Mouse (Mus musculus): ENCODE results near the gene Nckap5. TPM values are rescaled to one million over a fixed set of nuclear protein-coding genes. Genes with fewer than 3 reads are reported as not detected.

Nckap5 gene
- total and polyA plus RNA-seq, 3 experiments: not detected

DNA sequence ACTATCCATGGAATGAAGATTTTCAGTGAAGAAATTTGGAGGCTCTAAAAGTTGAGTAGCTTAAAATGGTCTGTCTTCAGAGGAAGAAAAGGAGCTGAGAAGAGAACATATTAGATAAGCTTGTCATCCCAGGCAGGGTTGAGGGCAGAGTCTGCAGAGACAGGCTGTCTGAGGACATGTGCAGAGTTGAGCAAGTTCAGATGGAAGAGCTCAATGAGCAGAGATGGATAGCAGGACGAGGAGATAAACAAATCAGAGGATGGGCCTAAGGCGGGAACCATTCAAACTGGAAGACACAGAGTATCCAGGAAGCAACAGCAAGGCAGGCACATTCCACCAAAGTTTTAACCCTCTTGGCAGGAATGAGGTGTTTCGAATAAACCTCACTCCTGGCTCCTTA is 235.8 kb downstream of the Nckap5 start:
- Histone ChIP-seq H3K36me3 (replicated peaks in 1 of 2; ENCODE audit: control insufficient read depth in 1 of 2, insufficient read depth in 1 of 2, low read length in 1 of 2) (no peaks in the 10 kb centered on the region), H3K9ac (ENCODE audit: insufficient read depth, low read depth) (no peak overlapping the region), H3K4me3 (replicated peaks in 1 of 3; ENCODE audit: low read depth in 2 of 3, low read length in 2 of 3, poor library complexity in 1 of 3) (no peak overlapping the region), H3K4me1 (ENCODE audit: control insufficient read depth in 1 of 2, insufficient read depth in 2 of 2) (no peaks in the 10 kb centered on the region), H3K27ac (ENCODE audit: insufficient read depth, low read depth) (no peak overlapping the region), H3K27me3 (replicated peaks) (no peaks in the 10 kb centered on the region), H3K9me3 (replicated peaks; ENCODE audit: low read length) (peaks cover 76% of the 10 kb centered on the region), H3K79me2 (replicated peaks; ENCODE audit: control insufficient read depth, extremely low read depth, insufficient read depth, poor library complexity, severe bottlenecking) (no peaks in the 10 kb centered on the region), H3K4me2 (ENCODE audit: insufficient read depth, low read depth, poor library complexity, severe bottlenecking) (no peak overlapping the region)
- no peak for TF ChIP-seq GABPA (IDR thresholded peaks at IDR 0.05; ENCODE audit: insufficient replicate concordance, low read depth, low read length)
- no peak for TF ChIP-seq MXI1 (IDR thresholded peaks at IDR 0.05; ENCODE audit: low read depth, low read length)
- TF ChIP-seq PAX5 (IDR thresholded peaks at IDR 0.05; ENCODE audit: low read length): no peak
- TF ChIP-seq MAZ (IDR thresholded peaks at IDR 0.05; ENCODE audit: low read depth, low read length): no peak
- TF ChIP-seq CHD2 (IDR thresholded peaks at IDR 0.05; ENCODE audit: low read length): no peak
- no peak for TF ChIP-seq ELF1 (IDR thresholded peaks at IDR 0.05; ENCODE audit: low read depth, low read length)
- no peak for TF ChIP-seq NELFE (IDR thresholded peaks at IDR 0.05; ENCODE audit: low read depth, low read length)
- TF ChIP-seq HCFC1 (IDR thresholded peaks at IDR 0.05; ENCODE audit: low read depth, low read length): no peak
- no peak for TF ChIP-seq CTCF (conservative IDR thresholded peaks at IDR 0.05 in 1 of 2, IDR thresholded peaks at IDR 0.05 in 1 of 2; ENCODE audit: low read depth in 2 of 2, low read length in 2 of 2)
- no peak for TF ChIP-seq IRF4 (IDR thresholded peaks at IDR 0.05; ENCODE audit: low read depth, low read length)
- TF ChIP-seq RCOR1 (conservative IDR thresholded peaks at IDR 0.05; ENCODE audit: low read depth, low read length): no peak
- TF ChIP-seq RAD21 (IDR thresholded peaks at IDR 0.05; ENCODE audit: low read depth, low read length): no peak
- no peak for TF ChIP-seq POLR2A (IDR thresholded peaks at IDR 0.05; ENCODE audit: low read depth, low read length)
- no peak for TF ChIP-seq MEF2A (IDR thresholded peaks at IDR 0.05; ENCODE audit: borderline replicate concordance, low read depth, low read length)
- TF ChIP-seq UBTF (IDR thresholded peaks at IDR 0.05; ENCODE audit: low read depth, low read length): no peak
- no peak for TF ChIP-seq MAFK (IDR thresholded peaks at IDR 0.05; ENCODE audit: insufficient replicate concordance, low read length)
- in situ Hi-C loops (cut with MboI; ENCODE audit: low pct_ligation_motif_present, low pct_unique_long_range_greater_than_20kb, low sequenced_read_pairs): no loop called here
- no peak for DNase-seq (ENCODE audit: extremely low read depth)
- dilution Hi-C loops (cut with MboI; ENCODE audit: extremely low pct_ligation_motif_present, extremely low pct_unique_long_range_greater_than_20kb, low sequenced_read_pairs): no loop called here

DNA sequence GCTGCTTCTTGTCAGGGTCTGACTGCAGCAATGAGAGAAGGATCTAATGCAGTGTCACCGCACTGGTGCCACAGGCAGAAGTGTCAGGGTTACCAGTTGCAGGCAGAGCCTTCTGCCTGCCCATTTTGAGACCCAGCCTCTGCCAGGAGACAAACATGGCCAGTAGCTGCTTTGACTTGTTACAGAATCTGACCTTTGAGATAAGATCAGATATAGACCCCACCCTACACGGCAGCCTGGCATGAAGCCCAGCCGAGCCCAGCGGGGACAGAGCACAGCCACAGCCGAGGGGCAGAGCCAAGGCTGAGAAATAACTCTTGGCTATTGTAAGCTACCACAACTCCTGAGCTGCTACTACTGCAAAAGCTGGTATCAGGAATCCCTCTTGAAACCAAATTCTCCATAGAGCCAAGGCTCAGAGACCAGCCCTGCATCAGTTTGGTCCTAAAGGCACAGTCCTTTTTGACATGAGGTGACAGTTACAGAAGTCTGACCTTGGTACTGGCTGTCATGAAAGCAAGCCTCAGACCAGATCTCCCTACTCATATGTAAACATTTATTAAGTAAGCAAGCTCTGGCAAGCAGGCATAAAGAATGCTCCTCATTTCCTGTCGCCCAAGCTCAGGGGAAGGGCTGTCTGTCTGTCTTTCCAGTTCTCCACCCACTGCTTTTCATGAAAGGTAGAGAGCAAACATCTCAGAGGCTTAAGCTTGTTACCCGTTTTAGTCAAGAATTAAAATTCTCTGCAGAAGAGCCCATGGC is 237.4 kb downstream of the Nckap5 start:
- Histone ChIP-seq H3K27me3 (replicated peaks) (no peaks in the 10 kb centered on the region), H3K4me2 (ENCODE audit: insufficient read depth, low read depth, poor library complexity, severe bottlenecking) (no peak overlapping the region), H3K9me3 (replicated peaks; ENCODE audit: low read length) (peaks cover 80% of the 10 kb centered on the region), H3K36me3 (replicated peaks in 1 of 2; ENCODE audit: control insufficient read depth in 1 of 2, insufficient read depth in 1 of 2, low read length in 1 of 2) (no peaks in the 10 kb centered on the region), H3K27ac (ENCODE audit: insufficient read depth, low read depth) (no peak overlapping the region), H3K79me2 (replicated peaks; ENCODE audit: control insufficient read depth, extremely low read depth, insufficient read depth, poor library complexity, severe bottlenecking) (no peaks in the 10 kb centered on the region), H3K4me3 (replicated peaks in 1 of 3; ENCODE audit: low read depth in 2 of 3, low read length in 2 of 3, poor library complexity in 1 of 3) (no peak overlapping the region), H3K9ac (ENCODE audit: insufficient read depth, low read depth) (no peak overlapping the region), H3K4me1 (ENCODE audit: control insufficient read depth in 1 of 2, insufficient read depth in 2 of 2) (no peaks in the 10 kb centered on the region)
- DNase-seq (ENCODE audit: extremely low read depth): no peak
- TF ChIP-seq JUN (IDR thresholded peaks at IDR 0.05; ENCODE audit: insufficient read depth, low read depth, low read length) (no peak), ZNF384 (IDR thresholded peaks at IDR 0.05; ENCODE audit: low read depth, low read length) (no peak), POLR2A (IDR thresholded peaks at IDR 0.05; ENCODE audit: low read depth, low read length) (no peak), NELFE (IDR thresholded peaks at IDR 0.05; ENCODE audit: low read depth, low read length) (no peak), ZC3H11A (IDR thresholded peaks at IDR 0.05; ENCODE audit: low read depth, low read length) (no peak), EP300 (IDR thresholded peaks at IDR 0.05; ENCODE audit: low read length) (no peak), USF2 (conservative IDR thresholded peaks at IDR 0.05; ENCODE audit: low read depth, low read length) (no peak), JUND (conservative IDR thresholded peaks at IDR 0.05; ENCODE audit: low read depth, low read length) (no peak), TCF12 (IDR thresholded peaks at IDR 0.05; ENCODE audit: low read depth, low read length) (no peak), KAT2A (IDR thresholded peaks at IDR 0.05; ENCODE audit: insufficient replicate concordance, low read length) (no peak), USF1 (IDR thresholded peaks at IDR 0.05; ENCODE audit: low read depth, low read length) (no peak), UBTF (IDR thresholded peaks at IDR 0.05; ENCODE audit: low read depth, low read length) (no peak), POLR2AphosphoS2 (IDR thresholded peaks at IDR 0.05; ENCODE audit: low read depth, low read length) (no peak), MAFK (IDR thresholded peaks at IDR 0.05; ENCODE audit: insufficient replicate concordance, low read length) (no peak), RCOR1 (conservative IDR thresholded peaks at IDR 0.05; ENCODE audit: low read depth, low read length) (no peak)
- dilution Hi-C loops (cut with MboI; ENCODE audit: extremely low pct_ligation_motif_present, extremely low pct_unique_long_range_greater_than_20kb, low sequenced_read_pairs) (no loop called here), in situ Hi-C loops (cut with MboI; ENCODE audit: low pct_ligation_motif_present, low pct_unique_long_range_greater_than_20kb, low sequenced_read_pairs) (no loop called here)
